Mouse (Mus musculus) effector memory CD4-positive, alpha-beta T cell, adult 5 months (primary cell): ENCODE measurements around the gene Ddah2. TPM values are rescaled to one million over a fixed set of nuclear protein-coding genes. Genes with fewer than 3 reads are reported as not detected.

ENCODE experiments used
- polyA plus RNA-seq: library from polyadenylated mRNA; unstranded; fragments of 100-300 nt; shearing (Covaris generic); gene quantifications from one replicate; pipeline ENCODE4 v1.2.1, GENCODE M21; 2017

Ddah2 gene
- 1.00 TPM for polyA plus RNA-seq

GRCm38 (mm10) chr17:35058911-35059892, at the start of gene Ddah2:
Ddah2 (plus strand) TSS chr17:35059035.

GRCm38 (mm10) chr17:35016376-35016775, 42.5 kb upstream of the Ddah2 start, which contains the start of gene Vwa7:
Vwa7 (plus strand) TSS chr17:35016579.

GRCm38 (mm10) chr17:35027277-35028068, 31.4 kb upstream of the Ddah2 start, which contains the start of gene Sapcd1:
Sapcd1 (minus strand) TSS chr17:35028016.

GRCm38 (mm10) chr17:35046681-35047455, 12.0 kb upstream of the Ddah2 start, which contains the start of gene Msh5:
Msh5 (minus strand) TSS chr17:35046745.

GRCm38 (mm10) chr17:35049561-35050016, 9.2 kb upstream of the Ddah2 start, which contains the start of gene Clic1:
Clic1 (plus strand) TSS chr17:35049966.

GRCm38 (mm10) chr17:35064951-35065947, 6.4 kb downstream of the Ddah2 start, which contains the start of gene Ly6g6c:
Ly6g6c (plus strand) TSS chr17:35065388.

GRCm38 (mm10) chr17:35066084-35066483, 7.2 kb downstream of the Ddah2 start, which contains the start of gene Mpig6b:
Mpig6b (minus strand) TSS chr17:35066184.

GRCm38 (mm10) chr17:35076507-35077176, 17.8 kb downstream of the Ddah2 start, which contains the start of gene Ly6g6e:
Ly6g6e (plus strand) TSS chr17:35076902.

GRCm38 (mm10) chr17:35077786-35078233, 19.0 kb downstream of the Ddah2 start, which contains the start of gene Ly6g6d:
Ly6g6d (minus strand) TSS chr17:35078065.

GRCm38 (mm10) chr17:35085208-35085865, 26.5 kb downstream of the Ddah2 start, which contains the start of gene Ly6g6f:
Ly6g6f (minus strand) TSS chr17:35085610.

GRCm38 (mm10) chr17:35088825-35089644, 30.2 kb downstream of the Ddah2 start, which contains the start of gene Abhd16a:
Abhd16a (plus strand) TSS chr17:35089263.

GRCm38 (mm10) chr17:35108097-35108496, 49.3 kb downstream of the Ddah2 start, which contains the start of gene Ly6g5c:
Ly6g5c (plus strand) TSS chr17:35108279.

Other genes starting within 250 kb of the Ddah2 start
- gene Stk19, start 222.1 kb upstream of the Ddah2 start, polyA plus RNA-seq = 25.8 TPM
- gene Dxo, start 222.0 kb upstream of the Ddah2 start, polyA plus RNA-seq = 123 TPM
- 128 TPM for gene Skiv2l, start 208.8 kb upstream of the Ddah2 start, polyA plus RNA-seq
- 49.5 TPM for gene Nelfe, start 208.6 kb upstream of the Ddah2 start, polyA plus RNA-seq
- not detected for gene Cfb, start 196.5 kb upstream of the Ddah2 start, polyA plus RNA-seq
- 0.21 TPM for gene Zbtb12, start 179.6 kb upstream of the Ddah2 start, polyA plus RNA-seq
- gene Gm20547, start 177.0 kb upstream of the Ddah2 start, polyA plus RNA-seq = not detected
- gene C2, start 160.8 kb upstream of the Ddah2 start, polyA plus RNA-seq = 1.2 TPM
- gene Ehmt2, start 160.6 kb upstream of the Ddah2 start, polyA plus RNA-seq = 57.8 TPM
- not detected for gene Slc44a4, start 144.6 kb upstream of the Ddah2 start, polyA plus RNA-seq
- 74.6 TPM for gene Neu1, start 127.8 kb upstream of the Ddah2 start, polyA plus RNA-seq
- gene Hspa1b, start 99.8 kb upstream of the Ddah2 start, polyA plus RNA-seq = 2,452 TPM
- gene Gm20481, start 89.1 kb upstream of the Ddah2 start, polyA plus RNA-seq = 125 TPM
- 1,550 TPM for gene Hspa1a, start 86.9 kb upstream of the Ddah2 start, polyA plus RNA-seq
- gene Hspa1l, start 86.3 kb upstream of the Ddah2 start, polyA plus RNA-seq = not detected
- 47.6 TPM for gene Lsm2, start 77.2 kb upstream of the Ddah2 start, polyA plus RNA-seq
- gene Vars, start 58.0 kb upstream of the Ddah2 start, polyA plus RNA-seq = 182 TPM
- gene Vwa7, start 42.5 kb upstream of the Ddah2 start, polyA plus RNA-seq = 0.10 TPM
- not detected for gene Sapcd1, start 31.0 kb upstream of the Ddah2 start, polyA plus RNA-seq
- gene Msh5, start 12.3 kb upstream of the Ddah2 start, polyA plus RNA-seq = 2.2 TPM
- 305 TPM for gene Clic1, start 9.1 kb upstream of the Ddah2 start, polyA plus RNA-seq
- not detected for gene Ly6g6c, start 6.4 kb downstream of the Ddah2 start, polyA plus RNA-seq
- gene Mpig6b, start 7.1 kb downstream of the Ddah2 start, polyA plus RNA-seq = not detected
- not detected for gene Ly6g6e, start 17.9 kb downstream of the Ddah2 start, polyA plus RNA-seq
- not detected for gene Ly6g6d, start 19.0 kb downstream of the Ddah2 start, polyA plus RNA-seq
- gene Ly6g6f, start 26.6 kb downstream of the Ddah2 start, polyA plus RNA-seq = not detected
- 88.6 TPM for gene Abhd16a, start 30.2 kb downstream of the Ddah2 start, polyA plus RNA-seq
- gene Ly6g5c, start 49.2 kb downstream of the Ddah2 start, polyA plus RNA-seq = not detected
- gene Ly6g5b, start 56.4 kb downstream of the Ddah2 start, polyA plus RNA-seq = 2.1 TPM
- gene Gpank1, start 62.4 kb downstream of the Ddah2 start, polyA plus RNA-seq = 43.9 TPM
- 190 TPM for gene Csnk2b, start 63.0 kb downstream of the Ddah2 start, polyA plus RNA-seq
- 0.75 TPM for gene D17H6S53E, start 67.3 kb downstream of the Ddah2 start, polyA plus RNA-seq
- gene Apom, start 73.0 kb downstream of the Ddah2 start, polyA plus RNA-seq = not detected
- 75.1 TPM for gene Bag6, start 76.1 kb downstream of the Ddah2 start, polyA plus RNA-seq
- gene Prrc2a, start 105.9 kb downstream of the Ddah2 start, polyA plus RNA-seq = 38.6 TPM
- not detected for gene Aif1, start 117.0 kb downstream of the Ddah2 start, polyA plus RNA-seq
- 1.6 TPM for gene Lst1, start 129.4 kb downstream of the Ddah2 start, polyA plus RNA-seq
- 849 TPM for gene Ltb, start 135.4 kb downstream of the Ddah2 start, polyA plus RNA-seq
- gene Tnf, start 143.0 kb downstream of the Ddah2 start, polyA plus RNA-seq = 107 TPM
- gene Lta, start 146.3 kb downstream of the Ddah2 start, polyA plus RNA-seq = 42.5 TPM
- not detected for gene Gm16181, start 161.8 kb downstream of the Ddah2 start, polyA plus RNA-seq
- 4.8 TPM for gene Atp6v1g2, start 174.6 kb downstream of the Ddah2 start, polyA plus RNA-seq
- gene Nfkbil1, start 176.8 kb downstream of the Ddah2 start, polyA plus RNA-seq = 18.7 TPM
- 170 TPM for gene Ddx39b, start 182.7 kb downstream of the Ddah2 start, polyA plus RNA-seq
- 6,438 TPM for gene H2-D1, start 203.7 kb downstream of the Ddah2 start, polyA plus RNA-seq